ENCODE assay signal across 8 mouse cellular contexts in the genomic region with DNA sequence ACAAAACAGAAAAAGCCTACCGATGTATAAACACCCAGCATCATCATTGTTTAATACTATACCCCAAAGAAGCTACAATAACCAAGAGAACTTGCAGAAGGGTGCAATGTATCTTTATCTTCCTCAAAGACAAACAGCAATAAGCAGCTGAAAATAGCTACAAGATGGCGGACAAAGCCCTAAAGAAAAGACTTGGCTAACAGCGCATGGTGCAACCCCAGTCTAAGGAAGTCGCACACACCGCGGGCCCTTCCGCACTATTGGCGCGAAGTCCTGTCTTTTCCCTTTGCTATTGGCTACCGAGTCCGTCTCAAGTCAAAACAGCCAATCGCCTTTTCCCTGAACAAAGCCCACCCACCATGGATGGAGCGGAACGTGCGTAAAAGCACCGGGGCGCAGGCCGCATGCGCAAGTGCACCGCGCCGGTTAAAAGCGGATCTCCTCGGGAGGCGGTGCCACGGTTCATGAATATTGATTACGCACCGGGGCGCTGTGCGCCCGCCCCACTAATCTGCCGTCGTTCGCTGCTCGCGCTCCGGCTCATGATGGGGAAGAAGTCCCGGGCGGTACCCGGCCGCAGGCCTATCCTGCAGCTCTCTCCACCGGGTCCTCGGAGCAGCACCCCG. TPM values are rescaled to one million over a fixed set of nuclear protein-coding genes. Genes with fewer than 3 reads are reported as not detected.
DNase-seq lines count a peak whose midpoint lies in the region; ATAC-seq lines count a peak whose summit lies in the region.

A gene (plus strand): TSS at position 318 of the 626 bp plus-strand sequence.

- peak within 1 kb of the TSS; percentile 98 for H3K27ac ChIP-seq in hindbrain, embryonic 12.5 days

- H3K36me3 ChIP-seq in hindbrain, embryonic 12.5 days = peaks cover 20% of the 10 kb centered on the region

- H3K9ac ChIP-seq in hindbrain, embryonic 12.5 days = peak within 1 kb of the TSS; percentile 97

- no peaks in the 10 kb centered on the region for H3K27me3 ChIP-seq in hindbrain, embryonic 12.5 days

- DNase-seq in NIH3T3 (ENCODE audit: low read depth) = peak; percentile 99
- peak; percentile 97 to 98 for DNase-seq in cerebellum, postnatal 10 days
- peak; percentile 97 to 99 for DNase-seq in frontal cortex, postnatal 10 days (ENCODE audit: low spot score in 2 of 2)
- DNase-seq in layer of hippocampus, postnatal 14 days (ENCODE audit: low spot score in 2 of 2) = peak; percentile 98 to 99
- peak; percentile 97 for DNase-seq in lung, postnatal 14 days
- peak; percentile 97 for DNase-seq in retina, adult 2 months (ENCODE audit: low read depth, low spot score)
- peak; percentile 96 to 98 for DNase-seq in thymus, postnatal 36 days

- H3K4me2 ChIP-seq in hindbrain, embryonic 12.5 days (replicated peaks) = peak within 1 kb of the TSS; percentile 88

- peaks cover 28% of the 10 kb centered on the region for H3K4me1 ChIP-seq in hindbrain, embryonic 12.5 days

- peak; percentile 99 for ATAC-seq in hindbrain, embryonic 12.5 days (ENCODE audit: low FRiP score)

- H3K9me3 ChIP-seq in hindbrain, embryonic 12.5 days (replicated peaks) = no peaks in the 10 kb centered on the region

- under 1% methylated on average over 44 of the region's 44 CpGs for WGBS in hindbrain, embryonic 12.5 days

- peak within 1 kb of the TSS; percentile 95 for H3K4me3 ChIP-seq in hindbrain, embryonic 12.5 days

RNA-seq across cellular contexts. Expression of the gene that starts here (rescaled TPM):
- polyA plus RNA-seq in hindbrain, embryonic 12.5 days (2016; fragmentation: Nextera tagmentation; extraction: Ambion mirVana) = 150 and 168 TPM in 2 replicates
- 10 to 100 TPM; 58.8 to 74.5 TPM for total RNA-seq in layer of hippocampus, postnatal 14 days (2021)

Comparison
In these comparisons a context has a peak if more than half of its experiments do, and no peak if none do; other contexts are left out.
1. Peak in every context shown above with its lines: DNase-seq, ATAC-seq, H3K4me3 ChIP-seq and H3K27ac ChIP-seq.